Comparison of ENCODE assay signal across 10 mouse cellular contexts in the genomic region with DNA sequence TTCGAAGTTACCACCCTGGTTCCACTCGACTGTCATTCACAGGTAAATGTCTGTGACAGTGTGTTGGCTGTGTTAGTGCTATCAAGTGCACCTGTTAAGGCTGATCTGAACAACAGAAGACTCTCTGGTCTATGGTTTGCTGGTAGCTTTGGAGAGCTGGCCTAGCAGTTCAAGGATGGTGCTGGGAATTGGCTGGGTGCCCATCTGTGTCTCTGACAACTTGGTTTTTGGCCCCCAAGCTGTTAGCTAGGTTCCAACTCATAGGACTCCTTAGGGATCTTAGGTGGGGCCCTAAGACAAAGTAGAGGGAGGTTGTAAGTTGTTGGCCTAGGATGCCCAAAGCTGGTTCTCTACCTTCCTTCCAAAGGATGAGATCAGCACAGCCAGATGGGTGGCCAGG. TPM values are rescaled to one million over a fixed set of nuclear protein-coding genes. Genes with fewer than 3 reads are reported as not detected.
"Had no signal": no experiment of that assay in that cellular context is flagged by ENCODE, and none has a peak within 500 bp of the region (broad histone marks: within the 10 kb centered on the region; RNA-seq: fewer than 3 reads in every experiment).

No protein-coding gene starts in this region.

- DNase-seq: lung, adult 2 months; lung, postnatal 14 days; lung, postnatal 36 days; right cerebral cortex, postnatal 14 days; thymus, adult 2 months; thymus, postnatal 25 days; thymus, postnatal 4 days had no signal

RNA-seq across cellular contexts. Expression of a gene that starts 10.4 kb away (rescaled TPM):
- total RNA-seq: megakaryocyte progenitor cell, adult 5-6 weeks; monocyte, adult 5-6 weeks had no signal

RNA-seq across cellular contexts. Expression of a gene that starts 33.1 kb away (rescaled TPM):
- total RNA-seq: monocyte, adult 5-6 weeks; neutrophil, adult 5-6 weeks had no signal
